Comparison of ENCODE assay signal across 12 mouse cellular contexts in the genomic region with DNA sequence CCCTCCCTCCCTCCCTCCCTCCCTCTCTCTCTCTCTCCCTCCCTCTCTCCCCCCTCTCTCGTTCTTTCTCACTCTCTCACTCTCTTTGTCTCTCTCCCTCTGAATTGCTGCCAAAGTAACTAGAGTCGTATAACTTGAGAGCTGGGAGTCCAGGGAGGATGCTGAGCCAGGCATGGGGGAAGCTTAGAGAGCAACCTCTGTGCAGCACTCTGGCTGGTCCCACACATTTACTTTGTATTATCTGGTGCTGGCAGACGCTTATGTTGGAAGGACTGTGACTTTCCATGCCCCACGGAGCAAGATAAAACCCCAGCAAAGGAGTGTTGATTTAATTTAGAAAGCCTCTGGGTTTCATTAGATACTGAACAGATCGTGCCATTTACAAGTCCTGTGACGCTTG.
DNase-seq lines count a peak whose midpoint lies in the region; ATAC-seq and TF ChIP-seq lines count a peak whose summit lies in the region.
"Had no signal": no experiment of that assay in that cellular context is flagged by ENCODE, and none has a peak within 500 bp of the region (broad histone marks: within the 10 kb centered on the region; RNA-seq: fewer than 3 reads in every experiment).

No protein-coding gene starts in this region.

- no peak for ATAC-seq in limb, embryonic 12.5 days (ENCODE audit: insufficient number of reproducible peaks, insufficient read depth, low FRiP score, low TSS enrichment, low read depth)
- no peak for ATAC-seq in forebrain, postnatal 0 days
- ATAC-seq in midbrain, embryonic 12.5 days (ENCODE audit: low FRiP score, low read depth) = no peak
- no peak for ATAC-seq in erythroblast, adult 5-6 weeks (replicated peaks; ENCODE audit: low FRiP score, poor library complexity, severe bottlenecking)
- ATAC-seq: liver, embryonic 12.5 days had no signal

- peak; percentile 8 for DNase-seq in adrenal gland, postnatal 10 days
- no peak for DNase-seq in adrenal gland, postnatal 25 days
- no peak for DNase-seq in limb, embryonic 10.5 days (ENCODE audit: low spot score)
- DNase-seq in forebrain, postnatal 0 days = peak; percentile 32
- no peak for DNase-seq in spleen, postnatal 14 days (ENCODE audit: low spot score in 2 of 2)
- DNase-seq: cerebellum, adult 11 months; gastrocnemius, postnatal 25 days; right cerebral cortex, postnatal 14 days had no signal

- no peak for TF ChIP-seq CTCF in forebrain, postnatal 0 days (IDR thresholded peaks at IDR 0.05; ENCODE audit: low read depth)

- peak overlapping the region; percentile 17; the same call in 1 of the 2 replicates for H3K27ac ChIP-seq in limb, embryonic 12.5 days
- H3K27ac ChIP-seq in limb, embryonic 10.5 days = no peak overlapping the region
- peak overlapping the region; percentile 40; the same call in 1 of the 2 replicates for H3K27ac ChIP-seq in forebrain, postnatal 0 days (ENCODE audit: low read depth, low read length)
- peak overlapping the region; percentile 7; the same call in 1 of the 2 replicates for H3K27ac ChIP-seq in midbrain, embryonic 12.5 days (replicated peaks)
- H3K27ac ChIP-seq: liver, embryonic 12.5 days had no signal

- H3K27me3 ChIP-seq in limb, embryonic 12.5 days = no peaks in the 10 kb centered on the region
- H3K27me3 ChIP-seq in limb, embryonic 10.5 days (ENCODE audit: low read depth, poor library complexity, severe bottlenecking) = no peaks in the 10 kb centered on the region
- no peaks in the 10 kb centered on the region for H3K27me3 ChIP-seq in forebrain, postnatal 0 days (ENCODE audit: insufficient read depth, low read length)
- H3K27me3 ChIP-seq in midbrain, embryonic 12.5 days = no peaks in the 10 kb centered on the region
- H3K27me3 ChIP-seq: liver, embryonic 12.5 days had no signal

- H3K4me3 ChIP-seq in limb, embryonic 12.5 days (replicated peaks) = no peak overlapping the region
- no peak overlapping the region for H3K4me3 ChIP-seq in limb, embryonic 10.5 days
- H3K4me3 ChIP-seq in forebrain, postnatal 0 days (ENCODE audit: low read depth, low read length) = no peak overlapping the region
- no peak overlapping the region for H3K4me3 ChIP-seq in midbrain, embryonic 12.5 days
- H3K4me3 ChIP-seq: liver, embryonic 12.5 days had no signal

- peaks cover 23% of the 10 kb centered on the region for H3K4me1 ChIP-seq in limb, embryonic 12.5 days (replicated peaks)
- H3K4me1 ChIP-seq in limb, embryonic 10.5 days = peaks cover 18% of the 10 kb centered on the region
- H3K4me1 ChIP-seq in forebrain, postnatal 0 days (ENCODE audit: insufficient read depth) = no peaks in the 10 kb centered on the region
- no peaks in the 10 kb centered on the region for H3K4me1 ChIP-seq in midbrain, embryonic 12.5 days

- no peaks in the 10 kb centered on the region for H3K36me3 ChIP-seq in limb, embryonic 12.5 days
- no peaks in the 10 kb centered on the region for H3K36me3 ChIP-seq in limb, embryonic 10.5 days
- no peaks in the 10 kb centered on the region for H3K36me3 ChIP-seq in forebrain, postnatal 0 days (ENCODE audit: insufficient read depth)
- H3K36me3 ChIP-seq in midbrain, embryonic 12.5 days = no peaks in the 10 kb centered on the region
- H3K36me3 ChIP-seq: liver, embryonic 12.5 days had no signal

- H3K9me3 ChIP-seq in limb, embryonic 12.5 days = no peaks in the 10 kb centered on the region
- H3K9me3 ChIP-seq in limb, embryonic 10.5 days (replicated peaks) = no peaks in the 10 kb centered on the region
- no peaks in the 10 kb centered on the region for H3K9me3 ChIP-seq in forebrain, postnatal 0 days (ENCODE audit: low read length)
- H3K9me3 ChIP-seq in midbrain, embryonic 12.5 days = no peaks in the 10 kb centered on the region
- H3K9me3 ChIP-seq: liver, embryonic 12.5 days had no signal

- WGBS in limb, embryonic 12.5 days = 19% methylated on average over 6 of the region's 6 CpGs
- 27% methylated on average over 6 of the region's 6 CpGs for WGBS in limb, embryonic 10.5 days
- 10% methylated on average over 6 of the region's 6 CpGs for WGBS in forebrain, postnatal 0 days
- WGBS in midbrain, embryonic 12.5 days = 29% methylated on average over 6 of the region's 6 CpGs

- H3K4me2 ChIP-seq in limb, embryonic 12.5 days = no peak overlapping the region
- no peak overlapping the region for H3K4me2 ChIP-seq in forebrain, postnatal 0 days (ENCODE audit: low read depth)
- no peak overlapping the region for H3K4me2 ChIP-seq in midbrain, embryonic 12.5 days (replicated peaks)
- H3K4me2 ChIP-seq: liver, embryonic 12.5 days had no signal

- no peak overlapping the region for H3K9ac ChIP-seq in limb, embryonic 12.5 days (replicated peaks)
- H3K9ac ChIP-seq in forebrain, postnatal 0 days = no peak overlapping the region
- H3K9ac ChIP-seq in midbrain, embryonic 12.5 days (replicated peaks) = no peak overlapping the region
- H3K9ac ChIP-seq: liver, embryonic 12.5 days had no signal

Comparison
In these comparisons a context has a peak if more than half of its experiments do, and no peak if none do; other contexts are left out.
1. DNase-seq: peak in adrenal gland, postnatal 10 days (single experiment) and forebrain, postnatal 0 days (single experiment); none in adrenal gland, postnatal 25 days (single experiment), limb, embryonic 10.5 days (single experiment) and spleen, postnatal 14 days (0 of 2).